Mouse (Mus musculus): ENCODE results near the gene Tox2. TPM values are rescaled to one million over a fixed set of nuclear protein-coding genes. Genes with fewer than 3 reads are reported as not detected.

The Tox2 gene
- polyA plus RNA-seq (2012; rRNA removed), result 18.4 and 23.7 TPM in 2 replicates

- DNase-seq, result peak; percentile 63
- H3K4me1 ChIP-seq (replicated peaks; ENCODE audit: control insufficient read depth, insufficient read depth, low read length), result peaks cover 26% of the 10 kb centered on the region
- H3K36me3 ChIP-seq (ENCODE audit: control insufficient read depth, insufficient read depth, low read length), result no peaks in the 10 kb centered on the region
- H3K27ac ChIP-seq (ENCODE audit: control insufficient read depth, insufficient read depth, low read length), result no peak within 1 kb of the TSS
- H3K27me3 ChIP-seq (ENCODE audit: control insufficient read depth, insufficient read depth, low read length), result peaks cover 17% of the 10 kb centered on the region
- peak within 1 kb of the TSS; percentile 60 for H3K4me3 ChIP-seq (ENCODE audit: control insufficient read depth, insufficient read depth, low read length)
- TF ChIP-seq CTCF (IDR thresholded peaks at IDR 0.05; ENCODE audit: borderline replicate concordance, control insufficient read depth, extremely low read depth, insufficient read depth, low read length, poor library complexity), result no peak
- no peak for TF ChIP-seq POLR2A (IDR thresholded peaks at IDR 0.05; ENCODE audit: control insufficient read depth, extremely low read depth, insufficient read depth, low read length, poor library complexity)
- under 1% methylated on average over 70 of the region's 79 CpGs for WGBS
Observed at GRCm38 (mm10) chr2:163202884-163203634, at the start of gene Tox2. Gene Tox2, plus strand, starts transcription at chr2:163203125.

- Histone ChIP-seq H3K27me3 (ENCODE audit: control insufficient read depth, insufficient read depth, low read length) (no peaks in the 10 kb centered on the region), H3K4me1 (replicated peaks; ENCODE audit: control insufficient read depth, insufficient read depth, low read length) (peaks cover 5% of the 10 kb centered on the region; the same call in 1 of the 2 replicates), H3K36me3 (ENCODE audit: control insufficient read depth, insufficient read depth, low read length) (no peaks in the 10 kb centered on the region), H3K27ac (ENCODE audit: control insufficient read depth, insufficient read depth, low read length) (no peak overlapping the region), H3K4me3 (ENCODE audit: control insufficient read depth, insufficient read depth, low read length) (no peak overlapping the region)
- TF ChIP-seq POLR2A (IDR thresholded peaks at IDR 0.05; ENCODE audit: control insufficient read depth, extremely low read depth, insufficient read depth, low read length, poor library complexity) (no peak), CTCF (IDR thresholded peaks at IDR 0.05; ENCODE audit: borderline replicate concordance, control insufficient read depth, extremely low read depth, insufficient read depth, low read length, poor library complexity) (no peak)
- no peak for DNase-seq
- WGBS, result 90% methylated on average over 8 of the region's 8 CpGs
Observed at GRCm38 (mm10) chr2:163154673-163155072, 48.3 kb upstream of the Tox2 start.

GRCm38 (mm10) chr2:163158979-163159378 lies 43.9 kb upstream of the Tox2 start:
- no peak for DNase-seq
- H3K4me1 ChIP-seq (replicated peaks; ENCODE audit: control insufficient read depth, insufficient read depth, low read length), result peaks cover 17% of the 10 kb centered on the region
- no peaks in the 10 kb centered on the region for H3K36me3 ChIP-seq (ENCODE audit: control insufficient read depth, insufficient read depth, low read length)
- H3K4me3 ChIP-seq (ENCODE audit: control insufficient read depth, insufficient read depth, low read length), result no peak overlapping the region
- 98% methylated on average over 9 of the region's 9 CpGs for WGBS
- H3K27me3 ChIP-seq (ENCODE audit: control insufficient read depth, insufficient read depth, low read length), result no peaks in the 10 kb centered on the region
- TF ChIP-seq CTCF (IDR thresholded peaks at IDR 0.05; ENCODE audit: borderline replicate concordance, control insufficient read depth, extremely low read depth, insufficient read depth, low read length, poor library complexity), result no peak
- no peak for TF ChIP-seq POLR2A (IDR thresholded peaks at IDR 0.05; ENCODE audit: control insufficient read depth, extremely low read depth, insufficient read depth, low read length, poor library complexity)
- H3K27ac ChIP-seq (ENCODE audit: control insufficient read depth, insufficient read depth, low read length), result no peak overlapping the region

- WGBS, result 5% methylated on average over 10 of the region's 10 CpGs
- peak; percentile 21 for DNase-seq
- TF ChIP-seq CTCF (IDR thresholded peaks at IDR 0.05; ENCODE audit: borderline replicate concordance, control insufficient read depth, extremely low read depth, insufficient read depth, low read length, poor library complexity) (no peak), POLR2A (IDR thresholded peaks at IDR 0.05; ENCODE audit: control insufficient read depth, extremely low read depth, insufficient read depth, low read length, poor library complexity) (no peak)
Observed at GRCm38 (mm10) chr2:163164461-163164990, 38.4 kb upstream of the Tox2 start.

GRCm38 (mm10) chr2:163166067-163166805 lies 36.7 kb upstream of the Tox2 start:
- WGBS, result 83% methylated on average over 13 of the region's 13 CpGs
- Histone ChIP-seq H3K27ac (ENCODE audit: control insufficient read depth, insufficient read depth, low read length) (no peak overlapping the region), H3K36me3 (ENCODE audit: control insufficient read depth, insufficient read depth, low read length) (no peaks in the 10 kb centered on the region), H3K4me3 (ENCODE audit: control insufficient read depth, insufficient read depth, low read length) (no peak overlapping the region), H3K4me1 (replicated peaks; ENCODE audit: control insufficient read depth, insufficient read depth, low read length) (peaks cover 13% of the 10 kb centered on the region), H3K27me3 (ENCODE audit: control insufficient read depth, insufficient read depth, low read length) (no peaks in the 10 kb centered on the region)
- TF ChIP-seq CTCF (IDR thresholded peaks at IDR 0.05; ENCODE audit: borderline replicate concordance, control insufficient read depth, extremely low read depth, insufficient read depth, low read length, poor library complexity) (no peak), POLR2A (IDR thresholded peaks at IDR 0.05; ENCODE audit: control insufficient read depth, extremely low read depth, insufficient read depth, low read length, poor library complexity) (no peak)
- DNase-seq, result no peak

More at GRCm38 (mm10) chr2:163164461-163164990, 38.4 kb upstream of the Tox2 start:
- Histone ChIP-seq H3K4me3 (ENCODE audit: control insufficient read depth, insufficient read depth, low read length) (no peak overlapping the region), H3K4me1 (replicated peaks; ENCODE audit: control insufficient read depth, insufficient read depth, low read length) (peaks cover 23% of the 10 kb centered on the region), H3K36me3 (ENCODE audit: control insufficient read depth, insufficient read depth, low read length) (no peaks in the 10 kb centered on the region), H3K27ac (ENCODE audit: control insufficient read depth, insufficient read depth, low read length) (peak overlapping the region; percentile 60; the same call in 1 of the 2 replicates), H3K27me3 (ENCODE audit: control insufficient read depth, insufficient read depth, low read length) (no peaks in the 10 kb centered on the region)

- no peaks in the 10 kb centered on the region for H3K27me3 ChIP-seq (ENCODE audit: control insufficient read depth, insufficient read depth, low read length)
- 86% methylated on average over 11 of the region's 11 CpGs for WGBS
- TF ChIP-seq POLR2A (IDR thresholded peaks at IDR 0.05; ENCODE audit: control insufficient read depth, extremely low read depth, insufficient read depth, low read length, poor library complexity), result no peak
- TF ChIP-seq CTCF (IDR thresholded peaks at IDR 0.05; ENCODE audit: borderline replicate concordance, control insufficient read depth, extremely low read depth, insufficient read depth, low read length, poor library complexity), result no peak
Observed at GRCm38 (mm10) chr2:163171891-163172290, 31.0 kb upstream of the Tox2 start.

More at GRCm38 (mm10) chr2:163171891-163172290, 31.0 kb upstream of the Tox2 start:
- DNase-seq, result no peak
- Histone ChIP-seq H3K4me3 (ENCODE audit: control insufficient read depth, insufficient read depth, low read length) (no peak overlapping the region), H3K36me3 (ENCODE audit: control insufficient read depth, insufficient read depth, low read length) (no peaks in the 10 kb centered on the region), H3K27ac (ENCODE audit: control insufficient read depth, insufficient read depth, low read length) (no peak overlapping the region), H3K4me1 (replicated peaks; ENCODE audit: control insufficient read depth, insufficient read depth, low read length) (peaks cover 10% of the 10 kb centered on the region)

Data from thymus, adult 2 months (tissue).